Mouse (Mus musculus): Measurements from ENCODE around the gene Gm49661. TPM values are rescaled to one million over a fixed set of nuclear protein-coding genes. Genes with fewer than 3 reads are reported as not detected.
A peak's percentile ranks its signal among the peaks of the same experiment; 100 is the strongest.

Gm49661 gene
- total and polyA plus RNA-seq, 2 experiments from 2014 or later, result not detected

DNA sequence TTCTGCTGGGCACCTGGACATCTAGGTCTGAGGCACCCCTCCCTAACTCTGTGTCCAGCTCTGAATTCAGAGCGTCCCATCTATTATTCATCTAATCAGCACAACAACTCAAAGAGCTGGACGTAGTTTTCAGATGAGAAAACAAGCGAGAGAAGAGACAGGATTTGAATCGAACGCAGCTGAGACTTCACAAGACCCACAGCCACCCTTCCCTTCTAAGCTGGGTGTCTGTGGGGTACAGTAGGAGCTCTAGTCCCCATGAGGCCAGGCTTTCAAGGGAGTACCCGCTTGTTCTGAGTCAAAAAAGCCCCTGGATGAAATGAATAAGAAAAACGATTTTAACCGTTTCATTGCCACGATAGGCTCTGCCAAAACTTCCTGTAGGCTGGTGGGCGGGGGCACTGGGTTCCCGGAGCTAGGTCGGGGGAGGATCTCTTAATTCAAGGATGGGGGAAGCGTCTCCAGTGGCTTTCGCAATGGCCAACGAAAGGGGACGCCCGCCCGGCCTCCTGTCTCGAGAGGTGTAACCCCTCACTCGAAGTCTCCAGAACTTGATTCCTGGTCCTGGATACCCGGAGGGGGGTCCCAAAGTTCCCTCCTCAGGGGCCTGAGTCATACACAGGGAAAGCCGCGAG is 15.9 kb upstream of the Gm49661 start:
- no peaks in the 10 kb centered on the region; the same call in 1 of the 2 replicates for H3K27me3 ChIP-seq (ENCODE audit: insufficient read depth, low read length)
- no peaks in the 10 kb centered on the region for H3K9me3 ChIP-seq (ENCODE audit: low read length)
- peak overlapping the region; percentile 61 for H3K9ac ChIP-seq
- no peak for ATAC-seq
- peak overlapping the region; percentile 98 for H3K4me2 ChIP-seq (ENCODE audit: low read depth)
- no peak for DNase-seq
- H3K27ac ChIP-seq (ENCODE audit: low read depth, low read length), result peak overlapping the region; percentile 78
- peak overlapping the region; percentile 54 for H3K4me3 ChIP-seq (ENCODE audit: low read depth, low read length)
- H3K36me3 ChIP-seq (ENCODE audit: insufficient read depth), result no peaks in the 10 kb centered on the region
- H3K4me1 ChIP-seq (ENCODE audit: insufficient read depth), result peaks cover 15% of the 10 kb centered on the region
- TF ChIP-seq CTCF (IDR thresholded peaks at IDR 0.05; ENCODE audit: low read depth), result no peak
- 1% methylated on average over 23 of the region's 23 CpGs for WGBS

DNA sequence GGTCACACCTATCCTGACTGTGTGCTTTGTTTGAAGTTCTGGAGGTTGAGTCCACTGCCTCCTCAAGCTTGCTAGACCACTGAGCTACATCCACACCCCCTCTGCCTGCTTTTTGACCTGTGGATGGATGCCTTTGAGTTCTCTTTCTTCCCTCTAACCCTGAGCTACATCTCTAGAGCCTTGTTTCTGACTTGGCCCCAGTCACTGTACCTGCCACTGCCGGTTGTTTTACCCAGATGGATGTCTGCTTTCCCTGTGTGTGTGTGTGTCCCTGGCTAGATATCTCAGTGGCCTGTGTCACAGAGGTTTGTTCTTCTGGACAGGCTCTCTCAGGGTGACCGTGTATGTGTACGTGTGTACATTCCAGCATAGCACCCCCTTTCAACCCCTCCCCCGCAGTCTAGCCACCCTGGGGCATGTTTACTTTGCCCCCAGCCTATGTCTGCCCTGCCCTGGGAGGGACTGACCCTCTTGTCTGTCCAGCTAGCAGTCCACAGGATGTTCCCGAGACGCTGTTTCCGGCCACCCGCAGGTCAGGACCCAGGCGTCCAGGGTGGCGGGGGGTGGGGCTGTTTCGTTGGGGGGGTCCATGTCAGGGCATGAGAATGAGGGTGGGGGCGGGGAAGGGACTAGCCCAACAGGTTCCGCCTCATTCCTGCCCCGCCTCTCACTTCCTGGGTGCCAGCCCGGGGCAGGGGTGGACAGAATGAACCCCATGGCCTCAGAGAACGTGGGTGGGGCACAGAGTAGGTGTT is 15.2 kb upstream of the Gm49661 start:
- no peak for TF ChIP-seq CTCF (IDR thresholded peaks at IDR 0.05; ENCODE audit: low read depth)
- ATAC-seq (no peak), DNase-seq (no peak)
- H3K27me3 ChIP-seq (ENCODE audit: insufficient read depth, low read length), result no peaks in the 10 kb centered on the region; the same call in 1 of the 2 replicates
- H3K4me2 ChIP-seq (ENCODE audit: low read depth), result peak overlapping the region; percentile 98
- peak overlapping the region; percentile 78; the same call in 1 of the 2 replicates for H3K27ac ChIP-seq (ENCODE audit: low read depth, low read length)
- no peaks in the 10 kb centered on the region for H3K9me3 ChIP-seq (ENCODE audit: low read length)
- H3K4me3 ChIP-seq (ENCODE audit: low read depth, low read length), result peak overlapping the region; percentile 54
- 0 out of 2 replicates have a peak overlapping the region, but pooled peaks have one; percentile 61 for H3K9ac ChIP-seq
- peaks cover 18% of the 10 kb centered on the region for H3K4me1 ChIP-seq (ENCODE audit: insufficient read depth)
- WGBS, result 23% methylated on average over 16 of the region's 16 CpGs
- H3K36me3 ChIP-seq (ENCODE audit: insufficient read depth), result no peaks in the 10 kb centered on the region

DNA sequence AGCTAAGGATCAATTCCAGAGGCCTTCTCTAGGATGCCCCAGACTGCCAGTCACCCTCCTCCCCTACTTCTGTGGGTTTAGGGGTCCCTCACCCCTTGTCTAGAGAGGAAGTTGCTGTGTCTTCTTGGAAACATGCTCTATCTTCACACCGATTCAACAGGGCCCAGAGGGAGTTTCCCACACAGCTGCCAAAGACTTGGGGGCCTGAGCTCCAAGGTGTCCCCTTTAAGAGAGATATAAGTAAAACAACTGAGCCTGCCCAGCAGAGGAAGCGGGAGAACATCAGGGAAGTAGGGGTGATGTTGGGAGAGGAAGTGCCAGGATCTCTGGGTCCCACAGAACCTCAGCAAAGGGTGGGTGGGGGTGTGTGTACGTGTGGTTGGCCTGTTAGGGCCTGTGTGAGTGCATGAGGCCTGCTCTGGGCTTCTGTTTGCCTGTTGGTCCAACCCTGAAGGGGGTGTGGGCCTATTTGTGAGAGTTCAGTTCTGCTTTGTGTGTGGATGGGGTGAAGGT is 13.3 kb upstream of the Gm49661 start:
- no peak for DNase-seq
- Histone ChIP-seq H3K4me2 (ENCODE audit: low read depth) (no peak overlapping the region), H3K27me3 (ENCODE audit: insufficient read depth, low read length) (no peaks in the 10 kb centered on the region), H3K27ac (ENCODE audit: low read depth, low read length) (no peak overlapping the region), H3K9me3 (ENCODE audit: low read length) (no peaks in the 10 kb centered on the region), H3K4me1 (ENCODE audit: insufficient read depth) (peaks cover 24% of the 10 kb centered on the region; the same call in 1 of the 2 replicates), H3K4me3 (ENCODE audit: low read depth, low read length) (no peak overlapping the region), H3K36me3 (ENCODE audit: insufficient read depth) (no peaks in the 10 kb centered on the region), H3K9ac (no peak overlapping the region)
- no peak for TF ChIP-seq CTCF (IDR thresholded peaks at IDR 0.05; ENCODE audit: low read depth)
- ATAC-seq, result no peak
- 70% methylated on average over 3 of the region's 3 CpGs for WGBS

DNA sequence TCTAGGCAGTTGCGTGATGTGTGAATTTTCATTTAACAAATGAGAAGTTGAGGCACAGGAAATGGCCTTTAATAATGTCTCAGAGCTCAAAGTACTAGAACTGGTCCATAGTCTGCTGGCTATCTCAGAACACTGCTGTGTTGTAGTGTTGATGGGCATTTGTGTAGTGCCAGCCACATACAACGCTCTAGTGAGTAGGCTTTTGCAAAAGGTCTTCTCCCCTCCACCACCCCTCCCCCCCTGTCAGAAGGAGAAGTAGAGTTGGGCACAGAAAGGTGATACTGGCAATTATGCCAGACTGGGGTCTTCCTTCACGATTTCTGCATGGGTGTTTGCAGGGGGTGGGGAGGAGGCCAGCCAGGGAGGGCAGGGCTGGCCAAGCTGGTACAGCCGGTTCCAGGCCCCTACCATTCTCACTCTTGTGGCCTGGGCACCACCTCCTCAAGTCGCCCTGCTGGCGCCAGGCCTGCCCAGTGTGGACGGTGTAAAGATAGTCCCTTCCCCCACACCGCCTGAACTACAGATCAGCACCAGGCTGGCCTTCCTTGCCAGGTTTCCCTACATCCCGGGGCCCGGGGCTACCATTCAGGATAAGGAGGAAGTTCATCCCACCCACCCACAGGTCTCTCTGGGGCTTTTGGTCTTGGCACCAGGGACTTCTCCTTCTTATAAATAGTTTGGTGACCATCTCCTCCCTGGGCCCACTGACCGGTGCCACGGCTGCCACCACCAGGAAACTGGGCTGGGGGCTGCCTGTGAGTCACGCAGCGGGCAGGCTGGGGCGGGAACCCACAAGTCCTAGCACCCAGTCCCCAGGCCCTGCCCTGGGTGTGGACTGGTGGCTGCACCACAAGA is 12.6 kb upstream of the Gm49661 start:
- Histone ChIP-seq H3K4me1 (ENCODE audit: insufficient read depth) (peaks cover 28% of the 10 kb centered on the region; the same call in 1 of the 2 replicates), H3K4me3 (ENCODE audit: low read depth, low read length) (no peak overlapping the region), H3K9me3 (ENCODE audit: low read length) (no peaks in the 10 kb centered on the region), H3K27me3 (ENCODE audit: insufficient read depth, low read length) (no peaks in the 10 kb centered on the region), H3K27ac (ENCODE audit: low read depth, low read length) (no peak overlapping the region), H3K9ac (no peak overlapping the region), H3K36me3 (ENCODE audit: insufficient read depth) (no peaks in the 10 kb centered on the region), H3K4me2 (ENCODE audit: low read depth) (no peak overlapping the region)
- DNase-seq, result no peak
- 75% methylated on average over 15 of the region's 15 CpGs for WGBS
- no peak for ATAC-seq
- no peak for TF ChIP-seq CTCF (IDR thresholded peaks at IDR 0.05; ENCODE audit: low read depth)

DNA sequence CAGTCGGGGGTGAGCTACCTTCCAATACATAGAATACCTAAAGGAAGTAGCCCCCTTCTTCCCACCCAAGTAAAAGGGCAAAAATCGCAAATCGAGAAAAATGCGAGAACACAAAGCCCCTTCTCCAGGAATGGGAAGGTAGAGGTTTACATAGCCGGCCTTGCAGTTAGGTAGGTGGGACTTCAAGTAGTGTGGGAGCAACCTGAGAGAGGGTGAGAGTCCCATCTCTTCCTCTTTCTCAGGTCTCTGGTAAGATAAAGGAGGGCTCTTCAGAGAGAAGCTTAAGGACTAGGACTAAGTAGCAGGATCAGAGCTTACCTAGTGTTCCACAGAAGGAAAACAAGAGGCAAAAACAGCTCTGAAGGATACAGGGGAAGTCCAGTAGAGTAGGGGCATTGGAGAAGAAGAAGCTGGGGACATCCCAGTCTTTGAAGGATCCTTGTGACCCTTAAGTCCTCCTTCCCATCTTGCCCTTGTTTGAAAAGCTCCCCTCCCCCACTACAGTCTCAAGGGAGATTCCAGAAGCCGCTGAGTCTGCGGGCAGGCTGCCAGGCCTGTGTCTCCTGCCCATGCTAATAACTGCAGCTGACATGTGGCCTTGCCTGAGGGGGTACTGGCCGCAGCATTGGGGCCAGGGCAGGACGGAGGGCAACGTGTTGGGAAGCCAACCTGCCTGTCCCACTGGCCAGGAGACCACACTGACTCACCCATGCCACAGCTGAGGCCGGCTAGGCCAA is 11.6 kb upstream of the Gm49661 start:
- Histone ChIP-seq H3K27ac (ENCODE audit: low read depth, low read length) (0 out of 2 replicates have a peak overlapping the region, but pooled peaks have one; percentile 40), H3K27me3 (ENCODE audit: insufficient read depth, low read length) (no peaks in the 10 kb centered on the region), H3K4me3 (ENCODE audit: low read depth, low read length) (no peak overlapping the region), H3K4me1 (ENCODE audit: insufficient read depth) (peaks cover 29% of the 10 kb centered on the region; the same call in 1 of the 2 replicates), H3K4me2 (ENCODE audit: low read depth) (peak overlapping the region; percentile 81), H3K9ac (no peak overlapping the region), H3K9me3 (ENCODE audit: low read length) (no peaks in the 10 kb centered on the region), H3K36me3 (ENCODE audit: insufficient read depth) (no peaks in the 10 kb centered on the region)
- no peak for TF ChIP-seq CTCF (IDR thresholded peaks at IDR 0.05; ENCODE audit: low read depth)
- ATAC-seq, result no peak
- 33% methylated on average over 11 of the region's 11 CpGs for WGBS
- DNase-seq, result peak; percentile 34

All from forebrain, postnatal 0 days (tissue).